Mouse (Mus musculus): Measurements from ENCODE around the gene Ccr2. TPM values are rescaled to one million over a fixed set of nuclear protein-coding genes. Genes with fewer than 3 reads are reported as not detected.

Gene Ccr2
- polyA plus RNA-seq, 1 experiment from 2014 or later: 5.0 TPM

DNA sequence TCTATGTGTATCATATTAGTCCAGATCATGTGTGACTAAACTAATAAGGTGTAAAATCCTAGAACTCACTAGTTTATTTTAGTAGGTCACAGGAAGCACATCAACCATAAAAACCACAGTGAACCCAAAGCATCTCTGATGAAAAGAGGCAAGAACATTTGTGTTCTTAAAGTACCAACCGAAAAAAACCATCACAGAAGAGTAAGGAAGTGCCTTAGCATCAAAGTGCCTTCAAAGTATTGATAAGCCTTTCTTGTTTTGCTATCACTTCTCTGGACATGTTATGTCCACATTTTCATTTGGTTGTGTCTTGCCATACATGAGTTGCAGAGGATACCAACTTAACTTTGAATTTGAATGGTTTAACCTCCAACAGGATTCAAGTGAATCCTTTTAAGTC lies 1.4 kb upstream of the Ccr2 start:
- Histone ChIP-seq H3K4me2 (ENCODE audit: low read depth, low read length) (no peak overlapping the region), H3K9ac (replicated peaks) (no peak overlapping the region), H3K4me3 (ENCODE audit: low read depth, low read length) (no peak overlapping the region), H3K9me3 (ENCODE audit: low read length) (no peaks in the 10 kb centered on the region), H3K27ac (ENCODE audit: low read depth) (no peak overlapping the region), H3K36me3 (replicated peaks; ENCODE audit: insufficient read depth, low read length) (no peaks in the 10 kb centered on the region), H3K27me3 (ENCODE audit: insufficient read depth, low read length) (no peaks in the 10 kb centered on the region), H3K4me1 (ENCODE audit: insufficient read depth) (peaks cover 4% of the 10 kb centered on the region)
- ATAC-seq (no peak), DNase-seq (no peak)
- TF ChIP-seq CTCF (IDR thresholded peaks at IDR 0.05; ENCODE audit: low read depth) (no peak), EP300 (IDR thresholded peaks at IDR 0.05; ENCODE audit: low read depth) (no peak)
- WGBS (ENCODE audit: insufficient replicate concordance): 50% methylated on average over 1 of the region's 1 CpGs

DNA sequence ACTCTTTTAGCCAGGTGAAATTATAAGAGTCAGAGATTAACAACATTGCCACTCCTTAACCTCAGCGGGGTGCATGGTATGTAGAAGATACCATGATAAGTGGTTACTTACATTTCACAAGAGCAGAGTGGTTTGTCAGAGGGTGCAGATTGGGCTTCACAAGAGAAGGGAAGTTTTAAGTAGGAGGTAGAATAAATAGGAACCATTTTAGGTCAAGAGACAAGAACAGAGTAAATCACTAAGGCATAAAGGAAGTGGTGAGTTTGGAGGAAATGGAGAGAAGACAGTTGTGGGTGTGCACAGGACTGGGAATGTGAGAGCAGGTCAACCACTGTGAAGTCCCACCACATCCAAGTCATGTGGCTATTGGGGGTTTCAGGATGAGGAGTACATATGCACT lies 1.4 kb downstream of the Ccr2 start:
- ATAC-seq: 0 out of 2 replicates have a peak, but pooled peaks have one; percentile 23
- no peak overlapping the region for H3K9ac ChIP-seq (replicated peaks)
- no peak for DNase-seq

DNA sequence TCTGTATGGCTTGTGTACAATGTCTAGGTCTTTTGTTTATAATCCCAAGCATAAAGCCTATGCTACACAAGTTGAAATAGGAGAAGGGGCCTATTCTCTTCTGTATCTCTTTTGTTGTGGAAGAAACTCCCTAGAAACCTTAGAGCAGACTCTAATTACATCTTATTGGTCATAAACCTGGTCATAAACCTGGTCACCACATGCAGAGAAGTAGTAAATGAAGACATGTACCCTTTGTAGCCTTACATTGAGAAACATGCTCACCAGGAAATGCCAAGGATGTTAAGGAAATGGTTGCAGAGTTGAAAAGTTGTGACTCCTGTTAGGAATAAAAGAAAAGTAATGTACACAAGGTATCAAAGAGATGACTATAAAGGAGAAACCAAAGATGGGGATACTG lies 3.4 kb downstream of the Ccr2 start:
- DNase-seq (no peak), ATAC-seq (no peak)
- Histone ChIP-seq H3K27me3 (ENCODE audit: insufficient read depth, low read length) (no peaks in the 10 kb centered on the region), H3K4me3 (ENCODE audit: low read depth, low read length) (no peak overlapping the region), H3K9ac (replicated peaks) (no peak overlapping the region), H3K36me3 (replicated peaks; ENCODE audit: insufficient read depth, low read length) (no peaks in the 10 kb centered on the region), H3K4me2 (ENCODE audit: low read depth, low read length) (no peak overlapping the region), H3K27ac (ENCODE audit: low read depth) (no peak overlapping the region), H3K4me1 (ENCODE audit: insufficient read depth) (peaks cover 4% of the 10 kb centered on the region), H3K9me3 (ENCODE audit: low read length) (no peaks in the 10 kb centered on the region)
- TF ChIP-seq EP300 (IDR thresholded peaks at IDR 0.05; ENCODE audit: low read depth): no peak
- TF ChIP-seq CTCF (IDR thresholded peaks at IDR 0.05; ENCODE audit: low read depth): no peak

More for the DNA sequence above, 1.4 kb downstream of the Ccr2 start:
- H3K4me2 ChIP-seq (ENCODE audit: low read depth, low read length): no peak overlapping the region
- H3K27ac ChIP-seq (ENCODE audit: low read depth): no peak overlapping the region
- no peaks in the 10 kb centered on the region for H3K27me3 ChIP-seq (ENCODE audit: insufficient read depth, low read length)
- TF ChIP-seq CTCF (IDR thresholded peaks at IDR 0.05; ENCODE audit: low read depth) (no peak), EP300 (IDR thresholded peaks at IDR 0.05; ENCODE audit: low read depth) (no peak)
- no peaks in the 10 kb centered on the region for H3K36me3 ChIP-seq (replicated peaks; ENCODE audit: insufficient read depth, low read length)
- H3K4me1 ChIP-seq (ENCODE audit: insufficient read depth): peaks cover 4% of the 10 kb centered on the region
- no peak overlapping the region for H3K4me3 ChIP-seq (ENCODE audit: low read depth, low read length)
- 29% methylated on average over 1 of the region's 1 CpGs for WGBS (ENCODE audit: insufficient replicate concordance)
- no peaks in the 10 kb centered on the region for H3K9me3 ChIP-seq (ENCODE audit: low read length)

DNA sequence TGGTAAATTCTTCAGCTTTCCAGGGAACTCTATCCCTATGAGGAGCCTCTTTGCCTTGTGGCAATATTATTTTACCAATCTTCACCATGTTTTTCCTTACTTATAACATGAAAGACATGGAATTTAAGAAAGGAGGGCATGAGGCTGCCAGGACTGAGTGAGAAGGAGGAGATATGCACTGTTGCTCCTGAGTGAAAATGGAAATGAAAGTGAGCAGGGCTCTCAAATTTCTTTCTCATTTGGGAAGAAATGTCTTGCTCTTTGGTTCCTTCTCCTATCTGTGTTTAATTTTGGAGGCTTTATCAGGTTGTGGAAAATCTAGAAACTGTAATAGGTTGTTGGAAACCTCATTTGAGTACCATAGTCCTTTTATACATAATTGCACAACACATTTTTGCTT lies 5.5 kb downstream of the Ccr2 start:
- Histone ChIP-seq H3K9me3 (ENCODE audit: low read length) (no peaks in the 10 kb centered on the region), H3K36me3 (replicated peaks; ENCODE audit: insufficient read depth, low read length) (no peaks in the 10 kb centered on the region), H3K27ac (ENCODE audit: low read depth) (no peak overlapping the region), H3K4me2 (ENCODE audit: low read depth, low read length) (no peak overlapping the region), H3K4me3 (ENCODE audit: low read depth, low read length) (no peak overlapping the region), H3K27me3 (ENCODE audit: insufficient read depth, low read length) (no peaks in the 10 kb centered on the region), H3K9ac (replicated peaks) (no peak overlapping the region), H3K4me1 (ENCODE audit: insufficient read depth) (peaks cover 4% of the 10 kb centered on the region)
- no peak for TF ChIP-seq EP300 (IDR thresholded peaks at IDR 0.05; ENCODE audit: low read depth)
- TF ChIP-seq CTCF (IDR thresholded peaks at IDR 0.05; ENCODE audit: low read depth): no peak
- ATAC-seq: no peak
- no peak for DNase-seq

DNA sequence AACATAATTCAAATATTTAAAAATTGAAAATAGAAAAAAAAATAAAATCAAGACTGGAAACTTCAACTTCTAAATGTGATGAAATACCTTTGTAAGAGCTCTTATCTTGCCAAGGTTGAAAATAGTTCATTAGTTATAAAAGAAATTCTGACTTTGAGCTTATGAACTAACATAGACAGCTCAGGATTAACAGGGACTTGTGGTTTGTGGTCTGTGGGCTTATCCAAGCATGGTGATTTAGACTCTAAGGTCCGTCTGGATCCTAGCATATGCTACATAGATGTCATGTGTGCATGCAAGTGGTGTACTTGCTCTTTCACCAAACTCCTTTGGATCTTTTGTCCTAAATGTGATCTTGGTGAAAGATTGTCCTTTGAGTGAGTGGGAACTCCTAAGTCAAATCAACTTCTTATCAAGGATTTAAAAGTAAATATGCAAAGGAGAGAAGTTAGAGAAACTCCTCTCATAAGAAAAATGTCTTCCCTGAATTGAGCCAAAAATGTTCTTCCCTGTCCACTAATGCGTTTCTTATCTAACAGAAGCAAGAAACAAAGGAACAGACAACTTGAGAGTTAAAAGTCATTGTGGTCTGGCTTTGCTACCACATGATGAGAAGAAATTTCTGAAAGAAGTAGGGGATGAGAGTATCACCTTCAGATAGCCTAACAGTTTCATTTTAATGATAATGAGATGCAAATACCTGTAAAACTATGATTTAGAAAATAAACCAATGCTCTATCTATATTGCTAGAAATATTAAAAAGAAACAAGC lies 6.8 kb downstream of the Ccr2 start:
- Histone ChIP-seq H3K36me3 (replicated peaks; ENCODE audit: insufficient read depth, low read length) (no peaks in the 10 kb centered on the region), H3K27ac (ENCODE audit: low read depth) (no peak overlapping the region), H3K4me1 (ENCODE audit: insufficient read depth) (peaks cover 10% of the 10 kb centered on the region; the same call in 1 of the 2 replicates), H3K9me3 (ENCODE audit: low read length) (no peaks in the 10 kb centered on the region), H3K4me3 (ENCODE audit: low read depth, low read length) (no peak overlapping the region), H3K4me2 (ENCODE audit: low read depth, low read length) (no peak overlapping the region), H3K27me3 (ENCODE audit: insufficient read depth, low read length) (no peaks in the 10 kb centered on the region), H3K9ac (replicated peaks) (no peak overlapping the region)
- TF ChIP-seq CTCF (IDR thresholded peaks at IDR 0.05; ENCODE audit: low read depth) (no peak), EP300 (IDR thresholded peaks at IDR 0.05; ENCODE audit: low read depth) (0 out of 2 replicates have a peak, but pooled peaks have one; percentile 48)
- DNase-seq: no peak
- no peak for ATAC-seq
- WGBS (ENCODE audit: insufficient replicate concordance): 36% methylated on average over 2 of the region's 2 CpGs

DNA sequence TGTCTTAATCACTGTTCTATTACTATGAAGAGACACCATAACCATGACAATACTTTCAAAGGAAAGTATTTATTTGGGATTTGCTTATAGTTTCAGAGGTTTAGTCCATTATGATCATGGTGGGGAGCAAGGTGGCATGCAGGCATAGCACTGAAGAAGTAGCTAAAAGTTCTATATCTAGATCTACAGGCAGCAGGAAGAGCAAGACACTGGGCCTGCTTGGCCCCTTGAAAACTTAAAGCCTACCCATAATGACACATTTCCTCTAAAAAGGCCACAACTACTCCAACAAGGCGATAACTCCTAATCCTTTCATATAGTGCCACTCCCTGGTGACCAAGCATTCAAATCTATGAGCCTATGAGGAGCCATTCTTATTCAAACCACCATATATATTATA lies 10.2 kb downstream of the Ccr2 start:
- H3K27ac ChIP-seq (ENCODE audit: low read depth): no peak overlapping the region
- no peaks in the 10 kb centered on the region for H3K9me3 ChIP-seq (ENCODE audit: low read length)
- no peak for ATAC-seq
- no peak overlapping the region for H3K9ac ChIP-seq (replicated peaks)
- no peak overlapping the region for H3K4me3 ChIP-seq (ENCODE audit: low read depth, low read length)
- H3K4me2 ChIP-seq (ENCODE audit: low read depth, low read length): no peak overlapping the region
- no peak for TF ChIP-seq CTCF (IDR thresholded peaks at IDR 0.05; ENCODE audit: low read depth)
- no peak for TF ChIP-seq EP300 (IDR thresholded peaks at IDR 0.05; ENCODE audit: low read depth)
- peaks cover 10% of the 10 kb centered on the region; the same call in 1 of the 2 replicates for H3K4me1 ChIP-seq (ENCODE audit: insufficient read depth)
- no peaks in the 10 kb centered on the region for H3K36me3 ChIP-seq (replicated peaks; ENCODE audit: insufficient read depth, low read length)
- H3K27me3 ChIP-seq (ENCODE audit: insufficient read depth, low read length): no peaks in the 10 kb centered on the region
- 55% methylated on average over 1 of the region's 1 CpGs for WGBS (ENCODE audit: insufficient replicate concordance)
- DNase-seq: no peak
